Mouse (Mus musculus): ENCODE measurements around the gene Tubg2.

Gene Tubg2

DNA sequence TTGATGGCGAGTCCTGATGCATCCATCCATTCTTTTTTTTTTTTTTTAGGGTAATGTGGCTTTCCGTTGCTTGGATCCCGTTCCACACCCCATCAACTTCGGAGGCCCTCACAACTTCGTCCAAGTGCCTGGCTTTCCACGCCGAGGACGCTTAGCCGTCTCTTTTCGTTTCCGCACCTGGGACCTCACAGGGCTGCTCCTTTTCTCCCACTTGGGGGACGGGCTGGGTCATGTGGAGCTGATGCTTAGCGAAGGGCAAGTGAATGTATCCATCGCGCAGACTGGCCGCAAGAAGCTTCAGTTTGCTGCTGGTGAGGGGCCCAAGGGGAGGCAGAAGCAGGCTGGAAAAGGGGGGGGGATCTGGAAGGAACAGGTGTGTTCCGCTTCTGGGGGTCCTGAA lies 24.6 kb downstream of the Tubg2 start:
- DNase-seq: no peak

DNA sequence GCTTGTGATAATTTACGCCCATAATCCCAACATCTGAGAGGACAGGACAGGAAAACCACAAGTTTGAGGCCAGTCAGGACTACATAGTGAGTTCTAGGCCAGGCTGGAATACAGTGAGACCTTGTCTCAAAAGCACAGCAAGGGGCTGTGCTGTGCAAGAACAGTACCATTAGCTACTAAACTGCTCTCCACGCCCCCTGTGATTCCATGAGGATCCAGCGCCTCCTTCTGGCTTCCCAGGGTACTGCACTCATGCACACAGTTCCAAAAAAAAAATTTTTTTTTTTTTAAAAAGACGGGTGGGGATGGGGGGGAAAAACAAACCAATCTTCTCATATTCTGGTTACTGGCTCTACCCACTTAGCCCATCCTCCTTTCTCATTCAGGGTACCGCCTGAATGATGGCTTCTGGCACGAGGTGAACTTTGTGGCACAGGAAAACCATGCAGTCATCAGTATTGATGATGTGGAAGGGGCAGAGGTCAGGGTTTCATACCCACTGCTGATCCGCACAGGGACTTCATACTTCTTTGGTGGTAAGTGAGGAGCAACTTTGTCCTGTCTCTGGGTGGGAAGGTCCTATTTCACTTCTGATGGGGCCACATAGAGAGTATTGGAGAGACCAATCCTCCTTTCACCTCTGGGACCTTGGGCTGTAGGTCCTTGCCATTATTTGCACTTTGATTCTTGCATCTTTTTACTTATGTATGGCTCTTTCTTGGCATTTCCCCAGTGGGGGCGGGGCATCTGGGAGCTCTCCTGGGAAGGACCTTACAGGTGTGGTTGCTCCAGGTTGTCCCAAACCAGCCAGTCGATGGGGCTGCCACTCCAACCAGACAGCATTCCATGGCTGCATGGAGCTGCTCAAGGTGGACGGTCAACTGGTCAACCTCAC lies 25.4 kb downstream of the Tubg2 start:
- no peak for DNase-seq

DNA sequence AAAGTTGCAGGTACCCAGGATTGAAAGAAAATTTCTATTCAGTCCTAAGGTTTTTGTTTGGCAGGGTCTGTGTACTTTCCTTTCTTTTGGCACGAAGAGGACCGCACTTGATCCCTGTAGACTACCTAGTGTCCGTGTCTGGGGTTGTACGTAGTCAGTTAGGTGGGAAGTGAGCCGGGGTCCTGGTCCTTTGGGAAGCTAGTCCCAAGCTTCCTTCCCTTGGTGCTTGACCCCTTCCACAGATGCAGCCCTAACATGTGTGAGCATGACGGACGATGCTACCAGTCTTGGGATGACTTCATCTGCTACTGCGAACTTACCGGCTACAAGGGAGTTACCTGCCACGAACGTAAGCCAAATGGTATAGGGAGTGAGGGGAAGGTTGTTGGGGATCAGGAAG lies 26.3 kb downstream of the Tubg2 start:
- no peak for DNase-seq

DNA sequence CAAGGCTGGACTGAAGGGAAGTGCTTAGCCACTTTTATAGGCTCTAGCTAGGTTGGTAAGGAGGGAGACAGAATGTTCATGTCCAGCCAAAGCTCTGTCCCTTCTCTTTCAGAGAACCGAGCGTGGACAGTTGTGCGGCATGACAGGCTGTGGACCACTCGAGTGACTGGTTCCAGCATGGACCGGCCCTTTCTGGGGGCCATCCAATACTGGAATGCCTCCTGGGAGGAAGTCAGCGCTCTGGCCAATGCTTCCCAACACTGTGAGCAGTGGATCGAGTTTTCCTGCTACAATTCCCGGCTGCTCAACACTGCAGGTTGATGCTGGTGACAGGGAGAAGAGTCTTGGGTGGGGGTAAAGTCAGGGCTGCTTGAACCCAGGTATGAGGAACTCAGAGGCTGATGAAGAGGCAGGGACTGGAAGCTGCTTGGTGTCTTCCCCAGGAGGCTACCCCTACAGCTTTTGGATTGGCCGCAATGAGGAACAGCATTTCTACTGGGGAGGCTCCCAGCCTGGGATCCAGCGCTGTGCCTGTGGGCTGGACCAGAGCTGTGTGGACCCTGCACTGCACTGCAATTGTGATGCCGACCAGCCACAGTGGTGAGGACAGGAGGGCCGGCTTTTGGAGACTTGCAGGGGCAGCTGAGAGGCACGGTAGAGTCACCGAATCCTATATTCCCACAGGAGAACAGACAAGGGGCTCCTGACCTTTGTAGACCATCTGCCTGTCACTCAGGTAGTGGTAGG lies 27.2 kb downstream of the Tubg2 start:
- DNase-seq: no peak

DNA sequence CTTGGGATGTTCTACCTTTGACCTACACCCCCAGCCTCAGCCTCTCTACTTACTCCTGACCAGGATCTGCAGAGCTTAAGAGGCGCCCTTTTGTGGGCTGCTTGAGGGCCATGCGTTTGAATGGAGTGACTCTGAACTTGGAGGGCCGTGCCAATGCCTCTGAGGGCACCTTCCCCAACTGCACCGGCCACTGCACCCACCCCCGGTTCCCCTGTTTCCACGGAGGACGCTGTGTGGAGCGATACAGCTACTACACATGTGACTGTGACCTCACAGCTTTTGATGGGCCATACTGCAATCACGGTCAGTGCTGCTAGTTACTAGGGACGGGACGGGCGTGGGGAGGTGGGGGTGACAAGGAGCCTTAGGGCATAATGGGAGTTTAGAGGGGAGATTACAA lies 29.3 kb downstream of the Tubg2 start:
- no peak for DNase-seq

DNA sequence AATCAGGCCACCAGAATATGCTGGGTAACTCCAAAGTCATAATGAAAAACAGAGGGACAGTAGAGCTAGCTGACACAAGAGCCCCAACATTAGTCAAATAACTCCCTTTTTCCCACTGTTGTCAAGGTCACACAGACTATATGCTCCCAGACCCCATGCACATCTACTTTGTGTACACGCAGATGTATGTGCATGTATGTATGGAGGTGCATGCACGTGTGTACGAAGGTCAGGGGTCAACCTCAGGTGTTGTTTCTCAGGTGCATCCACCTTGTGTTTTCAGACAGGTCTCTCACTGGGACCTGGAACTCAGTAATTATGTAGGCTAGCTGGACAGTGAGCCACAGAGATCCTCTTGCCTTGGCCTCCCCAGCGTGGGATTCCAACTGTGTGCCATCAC lies 29.7 kb downstream of the Tubg2 start:
- no peak for DNase-seq

DNA sequence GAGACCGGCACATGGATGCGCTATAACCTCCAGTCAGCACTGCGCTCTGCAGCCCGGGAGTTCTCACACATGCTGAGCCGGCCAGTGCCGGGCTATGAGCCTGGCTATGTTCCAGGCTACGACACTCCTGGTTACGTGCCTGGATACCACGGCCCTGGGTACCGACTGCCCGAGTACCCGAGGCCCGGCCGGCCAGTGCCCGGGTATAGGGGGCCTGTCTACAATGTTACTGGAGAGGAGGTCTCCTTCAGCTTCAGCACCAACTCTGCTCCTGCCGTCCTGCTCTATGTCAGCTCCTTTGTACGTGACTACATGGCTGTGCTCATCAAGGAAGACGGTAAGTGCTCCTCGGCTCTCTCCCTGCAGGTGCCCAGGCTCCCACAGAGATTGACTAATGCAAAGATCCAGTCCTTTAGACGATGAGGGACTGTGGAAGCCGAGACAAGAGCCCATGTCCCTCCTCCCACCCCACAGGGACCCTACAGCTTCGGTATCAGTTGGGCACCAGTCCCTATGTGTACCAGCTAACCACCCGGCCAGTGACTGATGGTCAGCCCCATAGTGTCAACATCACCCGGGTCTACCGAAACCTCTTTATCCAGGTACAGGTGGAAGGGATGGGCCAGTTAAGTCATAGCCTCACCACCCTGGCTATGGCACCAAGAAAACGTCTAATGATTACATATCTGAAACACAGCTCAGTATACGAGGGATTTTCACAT lies 31.0 kb downstream of the Tubg2 start:
- no peak for DNase-seq

DNA sequence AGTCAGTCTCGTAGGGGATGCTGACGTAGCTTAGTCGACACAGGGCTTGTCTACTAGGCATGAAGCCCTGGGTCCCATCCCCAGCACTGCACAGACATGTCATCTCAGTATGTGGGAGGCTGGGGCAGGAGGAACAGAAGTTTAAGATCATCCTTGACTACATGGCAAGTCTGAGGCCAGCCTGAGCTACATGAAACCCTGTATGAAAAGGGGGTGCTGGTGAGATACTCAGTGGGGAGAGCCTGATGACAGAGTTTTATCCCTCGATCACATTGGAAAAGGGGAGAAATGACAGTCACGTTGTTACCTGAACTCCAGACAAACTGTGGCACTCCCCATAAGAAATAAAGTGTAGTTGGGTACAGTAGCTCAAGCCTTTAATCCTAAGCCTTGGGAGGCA lies 31.8 kb downstream of the Tubg2 start:
- DNase-seq: no peak

DNA sequence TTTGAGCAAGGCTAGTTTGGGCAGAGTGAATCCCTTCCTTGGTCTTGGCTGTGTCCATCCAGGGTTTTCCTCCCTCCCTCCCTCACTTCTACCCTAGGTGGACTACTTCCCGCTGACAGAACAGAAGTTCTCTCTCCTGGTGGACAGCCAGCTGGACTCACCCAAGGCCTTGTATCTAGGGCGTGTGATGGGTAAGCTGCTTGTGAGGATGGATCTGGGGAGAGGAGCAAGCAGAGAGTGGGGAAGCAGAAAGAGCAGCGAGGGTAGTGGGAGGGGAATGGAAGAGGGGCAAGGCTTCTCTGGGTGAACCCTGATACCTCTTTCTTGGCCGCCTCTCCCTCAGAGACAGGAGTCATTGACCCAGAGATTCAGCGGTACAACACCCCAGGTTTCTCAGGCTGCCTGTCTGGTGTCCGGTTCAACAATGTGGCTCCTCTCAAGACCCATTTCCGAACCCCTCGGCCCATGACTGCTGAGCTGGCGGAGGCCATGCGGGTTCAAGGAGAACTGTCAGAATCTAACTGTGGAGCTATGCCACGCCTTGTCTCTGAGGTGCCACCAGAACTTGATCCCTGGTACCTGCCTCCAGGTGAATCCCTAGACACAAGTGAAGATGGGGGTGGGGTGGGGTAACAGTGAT lies 32.6 kb downstream of the Tubg2 start:
- DNase-seq: no peak

DNA sequence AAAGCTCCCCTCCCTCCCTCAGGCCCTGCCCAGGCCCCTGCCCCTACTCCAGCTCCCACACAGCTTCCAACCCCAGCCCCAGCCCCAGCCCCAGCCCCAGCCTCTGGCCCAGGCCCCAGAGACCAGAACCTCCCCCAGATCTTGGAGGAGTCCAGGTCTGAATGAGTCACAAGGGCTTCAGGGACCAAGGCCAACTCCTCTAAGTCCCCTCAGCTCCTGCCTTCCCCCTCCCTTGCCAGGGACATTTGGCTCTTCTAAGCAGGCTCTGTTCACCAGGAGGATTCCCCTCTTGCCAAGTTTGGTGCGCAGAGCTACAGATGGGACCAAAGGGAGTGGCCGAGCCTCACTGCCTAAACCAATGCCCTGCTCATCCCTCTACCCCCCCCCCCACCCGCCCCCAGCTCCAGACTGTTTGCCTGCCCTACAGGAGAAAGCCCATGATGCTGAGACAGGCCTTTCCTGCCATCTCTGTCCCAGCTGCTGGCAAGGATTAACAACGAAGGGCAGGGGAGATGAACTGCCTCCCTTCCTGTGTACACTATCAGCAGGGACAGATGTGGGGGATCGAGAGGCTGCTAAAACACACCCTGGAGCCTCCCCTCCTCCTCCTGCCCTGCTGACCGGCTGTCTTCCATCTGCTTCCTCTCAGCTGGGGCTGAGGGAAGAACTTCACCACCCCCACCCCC lies 33.9 kb downstream of the Tubg2 start:
- DNase-seq: no peak

DNA sequence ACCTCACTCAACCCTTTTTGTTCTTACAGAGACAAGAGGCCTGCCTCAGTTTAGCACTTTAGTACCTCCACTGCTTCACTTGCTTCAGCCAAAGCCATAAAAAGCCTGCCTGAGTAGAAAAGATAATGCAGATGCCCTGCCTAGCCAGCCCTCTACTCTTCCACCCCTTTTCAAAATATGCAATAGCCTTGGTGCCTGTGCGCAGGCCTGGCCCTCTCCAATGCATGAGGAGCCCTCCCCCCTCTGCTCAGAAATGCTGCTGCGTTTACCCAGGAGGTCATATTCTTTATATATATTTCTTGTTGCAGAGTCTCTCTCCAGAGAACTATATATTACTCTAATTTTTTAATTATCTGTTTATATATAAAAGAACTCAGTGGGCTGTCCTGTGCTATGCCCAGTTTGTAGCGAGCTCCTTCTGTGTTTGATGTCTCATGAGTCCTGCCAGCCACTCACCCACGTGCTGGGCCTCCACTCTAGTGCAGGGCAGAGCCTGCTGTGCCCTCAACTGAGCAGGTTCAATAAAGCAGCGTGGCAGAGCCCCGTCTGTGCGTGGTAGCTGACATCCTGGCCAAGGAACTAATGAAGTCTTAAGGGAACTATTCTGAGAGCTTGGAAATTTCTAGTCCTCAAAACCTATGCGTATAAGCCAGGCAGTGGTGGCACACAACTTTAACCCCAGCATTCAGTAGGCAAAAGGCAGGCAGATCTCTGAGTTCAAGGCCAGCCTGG lies 34.6 kb downstream of the Tubg2 start:
- DNase-seq: no peak

DNA sequence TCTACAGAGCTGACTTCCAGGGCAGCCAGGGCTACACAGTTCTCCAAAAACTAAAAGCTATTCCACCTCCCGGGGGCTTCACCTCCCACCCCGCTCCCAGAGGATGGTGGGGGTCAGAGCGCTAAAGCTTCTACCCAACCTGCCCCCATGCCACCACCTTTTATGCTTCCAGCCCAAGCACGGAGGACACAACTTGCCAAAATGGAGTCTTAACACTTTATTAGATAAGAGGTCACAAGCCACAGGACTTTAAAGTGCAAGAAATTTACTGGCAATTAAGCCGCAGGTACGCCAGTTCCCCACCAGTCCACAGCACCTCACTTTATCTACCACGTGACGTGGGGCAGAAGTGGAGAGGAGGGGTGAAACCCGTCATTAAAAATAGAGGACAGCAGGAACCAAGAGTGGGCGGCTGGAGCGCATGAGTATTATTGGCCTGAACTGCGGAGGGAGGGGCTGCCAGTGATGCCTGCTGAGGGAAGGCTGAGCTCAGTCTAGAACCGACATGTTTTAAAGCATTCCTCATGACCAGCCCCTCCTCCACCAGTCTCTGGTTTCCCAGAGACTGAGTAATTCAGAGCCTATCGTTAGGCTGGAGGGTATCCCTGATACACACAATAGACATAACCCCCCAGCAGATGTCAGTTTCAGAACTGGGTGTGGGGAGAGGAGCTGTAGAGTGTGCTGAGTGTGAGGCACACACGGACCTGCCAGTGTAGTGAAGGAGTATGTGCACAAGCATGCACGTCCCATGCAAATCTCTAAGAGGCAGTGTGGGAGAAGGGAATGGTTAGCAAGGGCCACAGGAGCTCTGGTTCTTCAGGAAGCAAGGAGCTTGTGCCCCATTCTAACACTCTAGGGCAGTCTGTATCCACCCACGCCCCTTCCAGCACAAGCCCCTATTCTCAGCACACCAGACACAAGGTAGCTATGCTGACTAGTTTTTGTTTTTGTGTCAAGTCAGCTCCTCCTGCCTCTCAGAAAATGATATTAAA lies 35.5 kb downstream of the Tubg2 start:
- DNase-seq: no peak

DNA sequence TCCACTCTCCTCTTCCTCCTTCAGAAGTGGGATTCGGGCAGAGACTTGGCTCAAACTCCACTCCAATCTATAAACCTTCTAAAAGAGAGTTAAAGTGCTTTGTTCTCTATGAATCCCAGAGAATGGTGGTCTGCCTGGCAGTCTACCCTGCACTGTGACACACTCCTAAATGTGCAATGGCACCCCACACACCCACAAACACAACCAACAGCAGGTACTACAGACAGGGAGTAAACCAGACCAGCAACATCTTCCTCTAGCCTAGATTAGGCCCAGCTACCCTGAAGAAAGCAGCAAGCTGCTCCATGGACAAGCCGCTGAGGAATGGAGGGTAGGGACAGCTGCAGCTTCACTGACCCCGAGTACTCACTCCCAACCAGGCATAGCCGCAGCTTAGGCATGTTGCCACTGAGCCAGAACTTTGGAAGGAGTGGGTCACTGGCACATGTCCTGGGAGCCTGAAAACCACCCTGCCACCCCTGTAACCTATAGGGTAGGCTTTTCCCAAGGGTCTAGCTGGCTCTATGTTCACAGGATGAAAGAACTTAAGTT lies 36.3 kb downstream of the Tubg2 start:
- DNase-seq: no peak

DNA sequence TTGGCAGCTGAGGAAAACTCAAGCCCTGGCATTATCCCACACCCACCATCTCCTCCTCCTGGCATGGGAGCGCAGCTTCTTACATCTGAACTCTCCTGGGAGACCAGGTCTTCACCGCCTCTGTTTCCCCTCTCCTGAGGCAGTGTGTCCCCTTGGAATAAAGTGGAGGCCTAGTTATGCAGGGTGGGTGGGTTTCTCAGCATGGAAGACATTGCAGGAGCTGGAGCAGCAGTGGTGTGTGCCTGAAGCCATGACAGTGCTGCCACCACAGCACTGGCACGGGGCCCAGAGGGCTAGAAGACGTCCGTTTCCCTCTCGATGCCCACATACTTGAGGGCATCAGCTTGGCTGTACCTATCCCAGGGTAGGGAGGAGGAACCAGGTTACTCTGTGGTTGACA lies 36.9 kb downstream of the Tubg2 start:
- DNase-seq: no peak

DNA sequence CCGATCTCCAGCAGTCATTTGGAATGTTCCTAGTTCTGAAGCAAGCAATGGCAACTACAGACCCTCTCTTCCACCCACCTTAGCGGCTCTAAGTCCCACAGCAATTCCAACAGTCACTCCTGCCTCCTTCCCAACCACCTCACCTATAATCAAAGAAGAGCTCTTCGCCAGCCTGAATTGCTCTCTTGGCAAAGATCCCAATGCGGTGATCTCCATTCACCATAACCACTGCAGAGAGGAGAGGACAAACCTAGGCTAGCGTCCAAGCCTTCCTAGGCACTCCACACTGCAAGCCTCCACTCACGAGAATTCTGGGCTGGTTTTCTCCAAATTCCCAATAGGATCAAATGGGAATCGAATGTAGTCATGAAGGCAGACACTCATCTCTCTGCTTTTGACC lies 37.4 kb downstream of the Tubg2 start:
- no peak for DNase-seq

DNA sequence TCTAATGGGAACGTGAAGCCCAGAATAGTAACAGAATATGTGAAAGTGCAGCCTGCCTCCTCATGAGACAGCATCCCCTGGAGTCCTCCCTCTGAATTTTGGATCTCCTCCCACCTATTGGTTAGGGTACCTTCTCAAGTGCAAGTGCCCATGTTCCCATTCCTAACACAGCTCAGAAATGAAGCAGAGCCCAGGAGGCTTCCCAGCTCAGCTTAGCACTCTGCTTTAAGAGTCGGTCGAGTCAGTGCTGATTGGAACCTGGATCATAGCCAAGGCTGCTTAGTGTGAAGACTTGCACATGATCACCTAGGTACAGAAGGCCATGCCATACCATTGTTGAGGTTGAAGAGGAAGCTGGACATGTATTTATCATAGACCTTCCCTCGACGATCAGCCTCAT lies 38.4 kb downstream of the Tubg2 start:
- no peak for DNase-seq

DNA sequence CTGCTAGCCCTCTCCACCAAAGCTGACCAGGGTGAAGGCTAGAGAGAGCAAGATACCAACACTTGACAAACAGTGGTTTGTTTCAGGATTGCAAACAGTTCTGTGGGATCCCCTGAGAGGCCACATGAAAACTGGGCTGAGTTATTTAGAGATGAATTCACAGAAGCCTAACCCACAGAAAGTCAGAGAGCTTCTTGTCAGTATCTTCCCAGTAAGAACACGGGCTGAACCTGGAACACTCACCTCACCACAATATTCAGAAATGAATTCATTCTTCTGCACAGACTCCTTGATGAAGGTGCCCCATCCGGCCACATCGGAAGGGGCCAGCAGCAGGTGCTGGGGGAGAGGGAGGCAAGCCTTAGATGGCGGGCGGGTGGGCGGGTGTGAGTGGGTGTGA lies 38.9 kb downstream of the Tubg2 start:
- no peak for DNase-seq

DNA sequence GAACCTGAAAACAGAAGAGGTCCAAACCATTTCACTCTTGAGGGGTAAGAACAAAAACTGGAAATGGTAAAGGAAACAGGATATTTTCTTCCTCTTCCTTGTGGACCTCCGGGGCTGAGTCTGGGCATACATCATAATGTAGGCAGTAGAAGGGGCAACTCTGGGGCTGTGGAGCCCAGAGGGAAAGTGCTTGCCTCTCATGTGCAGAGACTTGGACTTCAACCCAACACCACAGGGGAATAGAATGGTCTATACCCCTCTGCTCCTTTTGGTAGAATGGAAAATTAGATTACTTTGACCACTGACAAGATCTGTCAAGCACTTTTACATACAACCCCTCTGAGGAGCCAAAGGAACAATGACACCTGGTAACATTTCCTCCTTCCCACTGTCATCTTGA lies 39.4 kb downstream of the Tubg2 start:
- DNase-seq: no peak

DNA sequence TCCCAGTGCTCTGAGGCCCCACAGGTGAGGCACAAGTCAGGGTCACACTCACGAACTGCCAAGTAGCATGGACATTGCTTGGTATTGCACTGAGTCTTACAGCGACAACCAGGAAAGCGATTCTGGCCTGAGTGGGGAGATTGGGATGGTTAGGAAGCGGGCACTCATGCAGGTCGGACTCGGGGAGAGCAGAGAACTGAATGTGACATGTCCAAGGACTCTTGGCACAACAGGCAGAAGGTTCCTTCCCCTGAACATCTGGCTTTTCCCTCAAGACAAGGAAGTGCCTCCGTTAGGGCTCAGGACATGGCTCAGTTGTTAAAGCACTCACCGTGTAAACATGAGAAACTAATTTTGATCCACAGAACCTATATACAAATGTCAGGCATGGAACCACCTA lies 39.9 kb downstream of the Tubg2 start:
- no peak for DNase-seq

DNA sequence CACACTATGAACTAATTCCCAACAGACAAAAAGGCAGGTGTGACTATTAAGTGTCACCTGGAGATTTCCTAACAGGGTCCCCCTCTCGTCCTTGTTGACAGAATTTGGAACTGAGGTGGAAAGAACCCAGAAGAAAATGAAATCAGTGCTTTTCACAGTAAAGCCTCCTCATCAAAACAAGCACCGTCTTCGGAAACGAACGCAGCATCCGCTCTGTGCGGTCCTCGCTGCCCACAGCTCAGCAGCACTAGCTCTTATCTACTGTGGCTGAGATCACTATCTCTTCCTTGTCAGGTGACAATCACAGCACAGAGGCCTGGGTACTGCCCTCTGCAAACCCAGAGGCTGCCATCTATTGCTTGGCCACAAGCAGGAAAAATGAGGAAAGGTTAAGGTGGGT lies 40.5 kb downstream of the Tubg2 start:
- DNase-seq: no peak
